Mouse (Mus musculus): ENCODE measurements at regions not wholly inside any gene's neighbourhood (a gene's known extent, or its start where the extent isn't known, plus 50 kb on each side); places are given as distances from the start of the nearest gene placed in this dataset.
A peak's percentile ranks its signal among the peaks of the same experiment; 100 is the strongest.

DNA sequence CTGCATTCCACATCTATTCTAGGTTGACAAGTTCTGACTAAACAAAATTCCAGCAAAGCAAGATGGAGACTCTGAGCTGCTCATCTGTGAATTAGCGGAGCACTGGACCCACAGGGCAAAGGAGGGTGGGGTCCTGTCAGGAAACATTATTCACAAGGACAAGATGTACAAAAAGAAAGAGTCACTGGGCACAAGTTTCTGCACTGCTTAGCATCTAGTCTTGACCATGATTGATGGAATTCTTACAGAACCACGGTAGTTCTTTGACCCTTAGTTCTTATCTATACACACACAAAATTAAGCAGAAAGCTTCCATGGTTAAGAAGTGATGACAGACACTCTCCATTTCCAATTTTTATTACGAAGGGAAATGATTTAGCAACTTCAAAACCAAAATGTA, 267.6 kb downstream of the Mreg start:
- no peak for DNase-seq

DNA sequence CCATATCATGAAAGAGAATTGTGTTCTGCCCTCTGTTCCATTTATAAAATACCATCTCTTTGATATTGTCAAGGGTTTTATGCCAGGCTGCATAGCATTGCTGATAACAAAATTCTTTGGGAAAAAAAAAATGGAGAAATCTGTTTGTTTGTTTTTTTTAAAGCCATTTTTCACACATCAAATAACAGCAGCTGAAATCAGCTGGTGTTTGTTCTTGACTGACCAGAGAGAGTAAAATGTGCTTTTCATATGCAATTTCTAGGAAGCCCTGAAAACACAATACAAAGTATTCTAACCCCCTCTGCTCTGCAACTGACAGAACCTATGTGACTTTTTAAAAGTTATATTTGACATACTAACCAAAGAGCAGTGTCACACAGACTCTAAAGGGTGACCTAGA, 270.0 kb downstream of the Mreg start:
- no peak for DNase-seq

DNA sequence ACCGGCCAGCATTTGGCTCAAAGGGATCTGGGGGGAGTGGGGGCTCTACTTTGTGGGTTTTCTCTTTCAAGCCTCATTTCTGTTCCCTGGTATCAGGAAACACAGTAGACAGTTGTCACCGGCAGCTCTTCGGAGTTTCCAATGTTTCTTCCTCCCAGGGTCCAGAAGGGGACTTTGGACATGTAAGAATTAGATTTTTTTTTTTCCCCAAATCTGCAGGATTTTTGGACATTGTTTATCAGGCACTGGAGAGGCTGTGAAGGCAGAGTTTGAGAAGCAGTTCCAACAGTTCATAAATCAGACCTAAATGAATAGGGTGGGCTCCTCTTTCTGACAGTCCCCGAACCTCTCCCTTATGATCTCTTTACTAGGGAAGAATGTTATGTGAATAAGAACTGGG, 270.4 kb downstream of the Mreg start:
- DNase-seq, result no peak

DNA sequence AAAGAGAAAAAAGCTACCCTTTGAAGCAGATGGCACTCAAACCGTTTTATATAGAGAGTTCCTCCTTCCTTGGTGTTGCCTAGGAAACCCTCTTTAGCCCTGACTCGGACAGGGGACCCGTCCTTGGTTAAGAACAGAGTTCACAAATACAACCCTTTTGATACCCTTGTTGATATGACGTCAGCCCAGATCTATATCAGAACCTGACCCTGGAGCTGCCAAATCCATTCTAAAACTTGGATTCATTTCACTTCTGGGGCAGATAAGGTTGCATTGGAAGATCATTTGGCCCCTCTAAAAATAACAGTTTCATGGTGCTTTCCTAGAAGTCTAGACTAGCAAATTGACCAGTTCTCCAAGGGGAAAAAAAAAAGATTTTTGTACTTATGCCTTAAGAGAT, 271.2 kb downstream of the Mreg start:
- DNase-seq, result no peak

DNA sequence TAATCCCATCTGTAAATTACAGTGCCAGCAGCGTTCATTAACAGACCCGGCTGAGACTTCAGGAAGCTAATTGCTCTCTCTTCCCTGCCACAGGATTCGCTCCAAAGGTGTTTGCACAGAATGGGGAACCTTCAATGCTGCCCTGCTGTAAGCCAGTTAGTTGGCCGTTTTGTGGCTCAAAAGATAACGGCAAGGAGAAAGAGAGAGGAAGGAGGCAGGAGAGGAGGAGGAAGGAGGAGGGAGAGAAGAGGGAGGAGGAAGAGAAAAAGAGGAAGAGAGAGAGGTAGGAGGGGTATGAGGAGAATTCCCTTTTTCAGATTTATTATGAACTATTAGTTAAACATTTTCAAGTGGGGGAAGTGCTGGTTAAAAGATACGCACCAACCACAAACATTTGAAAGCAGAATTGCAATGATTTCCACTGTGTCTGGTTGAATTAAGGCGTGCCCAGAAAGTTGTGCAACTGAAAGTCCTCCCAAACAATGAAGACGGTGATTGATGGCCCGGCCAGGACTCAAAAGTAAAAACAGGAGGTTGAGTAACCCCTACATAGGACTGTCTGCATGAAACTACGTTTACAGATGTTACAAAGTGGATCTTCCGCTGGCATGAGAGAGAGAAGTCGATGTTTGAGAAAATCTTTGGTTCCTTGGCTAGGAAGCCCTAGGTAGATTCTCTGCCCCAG, 273.6 kb downstream of the Mreg start:
- DNase-seq, result no peak

DNA sequence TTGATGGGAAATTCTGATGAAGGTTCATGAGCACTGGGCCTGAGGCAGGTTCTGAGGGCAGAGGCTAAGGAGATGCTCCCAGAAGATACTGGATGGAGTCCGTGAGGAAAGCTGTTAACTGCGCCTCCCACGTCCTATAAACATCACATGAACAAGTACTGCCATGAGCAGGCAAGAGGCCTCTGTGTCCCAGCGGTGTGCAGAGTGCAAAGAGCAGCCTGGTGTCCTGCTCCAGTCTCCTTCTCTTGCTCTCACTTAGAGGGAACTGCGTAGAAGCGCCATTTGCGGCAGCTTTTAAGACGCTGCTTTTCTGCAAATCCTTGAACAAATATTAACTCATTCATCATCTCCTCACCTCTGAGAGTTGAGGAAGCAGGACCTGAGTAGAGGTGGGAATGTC, 274.2 kb downstream of the Mreg start:
- no peak for DNase-seq

DNA sequence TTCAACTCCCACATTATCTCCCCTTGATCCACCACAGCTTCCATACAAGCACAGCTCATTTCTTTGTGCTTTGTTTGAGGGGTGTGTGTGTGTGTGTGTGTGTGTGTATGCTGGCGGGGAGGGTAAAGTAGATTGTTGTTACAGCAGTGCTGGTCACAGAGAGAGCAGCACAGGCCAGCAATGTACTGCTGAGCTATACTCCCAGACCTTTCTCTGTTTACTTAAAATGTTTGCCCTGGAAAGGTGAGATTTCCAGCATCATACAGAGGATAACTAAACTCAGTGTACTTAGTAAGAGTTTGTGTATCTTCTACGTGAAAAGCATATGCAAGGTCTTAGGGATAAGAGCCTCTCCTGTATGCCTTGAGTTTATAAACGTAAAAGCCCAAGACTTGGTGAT, 274.9 kb downstream of the Mreg start:
- DNase-seq, result no peak

DNA sequence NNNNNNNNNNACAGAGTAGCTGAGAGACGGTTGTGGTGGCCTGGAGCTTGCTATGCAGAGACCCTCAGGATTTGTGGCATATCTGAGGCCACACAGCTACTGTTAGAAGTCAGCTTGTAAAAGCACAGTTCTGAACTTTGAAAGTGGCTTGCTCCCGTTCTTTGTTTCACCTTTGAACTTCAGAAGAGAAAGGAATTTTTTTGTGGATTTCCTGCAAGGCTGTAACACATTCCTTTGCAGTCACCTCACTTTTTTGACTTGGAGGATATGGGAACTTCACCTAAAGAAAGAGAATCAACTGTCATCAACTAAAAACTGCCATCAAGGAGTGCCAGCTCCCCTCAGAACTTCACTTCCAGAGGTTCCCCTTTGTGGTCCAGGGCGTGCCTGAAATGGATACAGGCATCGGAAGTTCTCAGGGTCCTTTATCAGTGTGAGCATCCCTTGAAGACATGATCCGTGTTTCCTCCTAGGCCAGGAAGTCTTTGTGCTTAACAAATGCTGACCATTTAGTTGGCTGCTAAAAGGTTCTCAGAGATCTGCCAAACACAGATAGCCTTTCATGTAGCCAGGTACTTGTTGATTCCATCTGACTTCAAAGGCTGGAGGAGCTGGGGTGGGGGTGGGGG, 275.5 kb downstream of the Mreg start:
- DNase-seq, result no peak

DNA sequence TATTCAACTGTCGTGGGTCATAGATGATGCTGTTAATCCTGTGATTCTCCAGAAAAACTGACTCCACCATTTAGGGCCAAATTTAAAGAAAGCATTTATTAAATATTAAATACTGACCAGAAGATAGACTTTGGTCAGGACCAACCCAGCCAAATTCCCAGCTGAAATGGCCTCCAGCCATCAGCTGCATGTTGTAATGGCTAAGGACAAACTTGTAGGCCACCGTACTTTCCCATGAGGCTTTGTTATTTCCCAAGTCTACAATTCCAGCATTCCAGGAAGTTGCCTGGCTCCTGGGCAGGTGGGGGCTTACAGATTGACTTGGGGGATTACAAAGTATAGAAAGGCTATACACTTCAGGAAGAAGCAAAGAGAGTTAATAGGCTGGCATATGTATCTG, 272.5 kb upstream of the Fn1 start:
- no peak for DNase-seq

DNA sequence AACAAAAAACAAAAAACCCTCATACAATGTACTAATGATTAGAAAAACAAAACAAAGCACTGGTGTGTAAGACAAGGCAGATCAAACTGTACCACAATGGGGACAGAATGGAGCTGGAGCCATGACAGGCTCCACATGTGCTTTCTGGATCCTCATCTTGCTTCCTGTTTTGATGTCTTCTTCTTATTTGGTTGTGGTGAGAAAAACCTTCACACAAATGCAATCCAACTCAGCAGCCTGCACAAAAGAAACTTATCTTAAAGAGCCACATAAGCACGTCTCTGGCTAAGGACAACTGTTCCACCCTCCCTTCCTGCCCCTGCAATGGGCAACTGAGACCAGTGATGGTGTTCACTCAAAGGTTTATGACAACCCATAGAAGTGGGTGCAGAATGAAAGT, 271.9 kb upstream of the Fn1 start:
- DNase-seq, result no peak

DNA sequence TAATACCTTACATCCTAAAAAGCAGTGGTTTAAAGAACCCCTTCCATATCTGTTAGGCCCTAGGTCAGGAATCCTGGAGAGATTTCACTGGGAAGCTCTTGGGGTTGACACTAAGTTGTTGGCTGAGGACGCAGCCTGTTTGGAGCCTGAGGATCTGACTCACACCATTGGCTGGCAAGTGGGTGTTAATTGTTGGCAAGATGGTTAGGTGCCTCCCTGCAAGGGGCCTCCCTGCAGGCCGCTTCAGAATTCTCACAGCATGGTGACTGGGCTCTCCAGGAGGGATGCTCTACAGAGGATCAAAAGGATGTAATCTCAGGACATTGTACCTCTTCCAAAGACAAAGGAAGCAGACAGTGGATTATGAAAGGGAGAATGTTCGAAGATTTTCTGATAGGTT, 270.7 kb upstream of the Fn1 start:
- no peak for DNase-seq

DNA sequence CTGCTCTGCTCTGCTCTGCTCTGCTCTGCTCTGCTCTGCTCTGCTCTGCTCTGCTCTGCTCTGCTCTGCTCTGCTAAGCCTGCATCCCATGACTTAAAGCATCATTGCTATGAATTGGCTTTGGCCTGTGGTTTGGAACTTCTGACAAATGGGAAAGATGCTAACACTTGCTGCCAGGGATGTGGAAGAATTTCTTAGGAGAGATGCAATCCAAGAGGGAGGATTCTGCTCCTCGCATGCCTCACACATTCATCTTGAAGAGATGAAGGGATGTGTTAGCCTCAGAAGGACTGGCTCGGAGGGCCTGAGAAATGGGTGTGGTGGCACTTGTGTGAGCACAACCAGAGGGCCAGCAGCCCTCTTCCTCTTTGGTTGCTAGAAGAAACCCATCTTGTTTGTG, 268.5 kb upstream of the Fn1 start:
- DNase-seq, result no peak

DNA sequence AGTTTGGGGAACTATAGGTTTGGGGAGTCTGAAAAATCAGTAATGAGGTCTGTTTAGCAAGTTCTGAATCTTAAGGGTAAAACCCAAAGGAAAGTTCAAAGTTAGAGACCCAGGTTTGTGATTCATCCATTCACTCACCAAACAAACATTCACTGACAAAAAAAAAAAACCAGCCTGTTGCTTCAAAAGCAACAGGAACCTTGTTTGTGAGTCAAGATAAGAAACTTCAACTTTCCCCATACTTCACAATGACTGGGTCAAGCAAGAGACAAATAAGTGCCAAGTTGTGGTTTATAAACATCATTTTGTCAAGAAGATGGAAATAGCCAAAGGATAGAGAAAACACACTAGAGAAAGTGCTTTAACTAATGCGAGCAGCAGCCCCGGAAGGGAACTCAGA, 266.9 kb upstream of the Fn1 start:
- no peak for DNase-seq

DNA sequence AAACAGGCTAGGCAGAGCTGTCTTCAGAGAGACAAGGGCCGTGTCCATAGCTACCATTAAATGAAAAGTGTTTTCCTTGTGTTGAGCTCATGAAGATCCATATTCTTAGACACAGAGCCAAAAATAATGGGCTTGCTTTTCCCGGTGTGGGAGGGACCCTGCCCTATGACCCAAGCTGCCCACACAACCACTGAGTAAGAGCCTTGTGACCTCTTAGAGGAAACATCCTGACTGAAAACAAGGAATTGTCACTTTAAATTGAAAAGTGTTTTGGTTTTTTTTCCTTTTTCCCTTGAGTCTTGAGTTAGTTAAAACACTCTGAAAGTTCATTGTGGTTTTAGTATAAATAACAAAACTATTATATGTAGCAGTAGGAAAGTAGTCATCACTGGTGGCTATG, 264.0 kb upstream of the Fn1 start:
- no peak for DNase-seq

DNA sequence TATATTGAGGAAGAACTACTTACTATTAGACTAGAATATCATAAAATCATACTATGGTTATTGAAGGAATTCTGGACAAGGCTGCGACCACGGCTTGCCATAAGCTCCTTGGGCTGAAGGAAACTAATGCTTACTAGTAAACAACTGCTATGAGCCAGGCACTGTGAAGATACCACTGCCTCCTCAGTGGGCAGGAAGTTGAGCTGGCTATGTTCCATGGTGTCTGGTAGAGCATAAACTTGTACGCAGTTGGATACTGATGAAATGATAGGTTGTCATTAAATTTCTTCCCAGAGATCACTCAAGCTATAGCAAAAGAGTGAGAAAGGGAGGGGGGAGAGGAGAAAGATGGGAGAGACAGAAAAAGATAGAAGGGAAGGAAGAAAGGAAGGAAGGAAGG, 261.4 kb upstream of the Fn1 start:
- no peak for DNase-seq

DNA sequence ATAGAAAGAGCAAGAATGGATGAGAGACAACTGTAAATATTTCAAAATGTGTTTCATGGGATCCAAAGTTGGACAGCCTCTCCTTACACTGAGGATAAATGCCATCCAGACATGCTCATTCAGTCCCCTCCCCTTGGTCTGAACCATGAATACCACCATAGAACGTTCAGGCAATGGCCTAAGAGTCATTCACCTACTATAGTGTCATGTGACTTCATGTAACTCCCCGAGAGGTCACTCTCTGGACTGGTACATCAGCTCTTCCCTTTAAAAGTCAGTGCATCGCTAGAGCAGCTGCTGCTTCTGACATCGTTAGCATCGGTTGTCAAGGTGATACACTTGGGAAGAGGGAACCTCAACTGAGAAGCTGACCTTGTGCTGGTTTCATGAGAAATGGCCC, 260.2 kb upstream of the Fn1 start:
- DNase-seq, result no peak

DNA sequence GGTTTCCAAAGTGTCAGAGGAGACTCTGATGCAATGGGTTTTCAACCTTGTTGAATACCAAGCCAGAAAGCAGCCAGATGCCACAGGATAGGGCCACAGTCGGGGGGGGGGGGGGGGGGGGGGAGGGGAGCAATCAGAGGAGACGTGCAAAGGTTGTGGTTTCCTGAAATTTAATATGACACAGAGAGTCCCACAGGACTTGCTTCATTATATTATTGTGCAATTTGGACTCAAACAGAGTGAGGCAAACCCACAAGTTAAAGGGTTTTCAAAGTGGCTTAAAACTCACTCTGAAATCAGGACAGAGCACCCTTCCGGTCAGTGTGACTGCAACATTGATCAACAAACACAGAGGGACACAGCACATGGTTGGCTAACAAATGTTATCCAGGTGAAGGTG, 259.4 kb upstream of the Fn1 start:
- no peak for DNase-seq

DNA sequence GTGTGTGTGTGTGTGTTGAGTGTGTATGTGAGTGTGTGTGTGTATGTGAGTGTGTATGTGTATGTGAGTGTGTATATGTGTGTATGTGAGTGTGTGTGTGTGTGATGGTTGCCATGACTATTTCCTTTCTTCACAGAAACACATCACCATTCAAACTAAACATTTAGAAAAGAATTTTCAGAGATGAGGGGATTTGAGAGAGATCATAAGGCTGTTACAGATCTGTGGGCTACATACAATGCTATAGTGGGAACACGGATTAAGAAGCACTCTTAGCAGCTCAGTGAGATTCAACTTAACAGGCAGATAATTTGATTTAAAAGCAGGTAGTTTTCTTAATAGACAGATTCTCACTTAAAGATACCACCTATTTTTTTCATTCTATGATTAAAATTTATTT, 257.1 kb upstream of the Fn1 start:
- DNase-seq, result no peak

DNA sequence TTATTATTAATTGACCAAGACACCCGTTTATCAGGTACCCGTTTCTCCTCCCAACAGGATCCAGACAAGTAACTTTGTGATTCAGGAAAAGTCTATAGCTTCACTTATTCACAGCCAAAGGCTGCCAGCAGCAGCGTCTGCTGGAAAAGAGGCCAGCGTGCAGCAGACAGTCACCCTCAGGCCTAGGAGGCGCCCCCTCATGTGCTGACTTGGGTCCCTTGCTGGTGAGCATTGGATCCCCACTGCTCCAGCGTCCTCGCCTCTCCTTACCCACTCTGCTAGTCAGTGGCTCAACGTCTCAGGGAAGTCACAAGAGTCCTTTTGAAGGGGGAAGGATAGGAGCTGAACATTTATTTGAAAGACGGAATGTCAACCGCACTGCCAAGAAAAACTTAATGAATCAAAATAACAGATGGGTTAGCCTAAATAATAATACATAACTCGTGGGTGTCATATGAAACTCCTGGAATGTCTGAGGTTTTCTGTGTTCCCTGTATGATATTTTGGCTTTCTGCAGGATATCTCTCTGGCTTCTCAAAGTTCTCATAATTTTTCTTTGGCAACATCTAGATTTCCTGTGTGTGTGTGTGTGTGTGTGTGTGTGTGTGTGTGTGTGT, 256.6 kb upstream of the Fn1 start:
- no peak for DNase-seq

DNA sequence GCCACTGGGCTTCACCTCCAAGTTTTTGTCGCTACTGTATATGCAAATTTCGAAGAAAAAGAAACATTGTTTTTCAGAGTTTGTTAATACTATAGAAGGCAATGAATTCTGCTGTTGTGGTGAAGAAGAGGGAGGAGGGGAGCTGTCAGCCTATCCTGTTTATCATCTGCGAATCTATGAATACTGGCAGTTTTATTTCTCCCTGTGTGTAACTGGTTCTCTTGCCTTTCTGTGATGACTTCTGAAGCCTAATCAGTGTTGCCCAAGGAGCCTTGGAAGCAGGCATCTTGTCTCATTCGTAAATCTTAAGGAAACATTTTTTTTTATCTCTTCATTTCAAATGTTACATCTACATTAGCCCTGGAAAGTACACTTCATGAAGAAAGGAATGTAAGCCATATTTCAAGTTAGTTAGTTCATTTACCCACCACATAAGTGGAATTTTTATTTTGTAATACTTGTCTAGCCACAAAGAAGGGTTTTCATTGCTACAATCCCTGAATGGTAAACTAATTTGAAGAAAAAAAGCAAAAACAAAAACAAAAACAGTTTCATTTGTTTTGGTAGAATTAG, 251.5 kb upstream of the Fn1 start:
- no peak for DNase-seq

DNA sequence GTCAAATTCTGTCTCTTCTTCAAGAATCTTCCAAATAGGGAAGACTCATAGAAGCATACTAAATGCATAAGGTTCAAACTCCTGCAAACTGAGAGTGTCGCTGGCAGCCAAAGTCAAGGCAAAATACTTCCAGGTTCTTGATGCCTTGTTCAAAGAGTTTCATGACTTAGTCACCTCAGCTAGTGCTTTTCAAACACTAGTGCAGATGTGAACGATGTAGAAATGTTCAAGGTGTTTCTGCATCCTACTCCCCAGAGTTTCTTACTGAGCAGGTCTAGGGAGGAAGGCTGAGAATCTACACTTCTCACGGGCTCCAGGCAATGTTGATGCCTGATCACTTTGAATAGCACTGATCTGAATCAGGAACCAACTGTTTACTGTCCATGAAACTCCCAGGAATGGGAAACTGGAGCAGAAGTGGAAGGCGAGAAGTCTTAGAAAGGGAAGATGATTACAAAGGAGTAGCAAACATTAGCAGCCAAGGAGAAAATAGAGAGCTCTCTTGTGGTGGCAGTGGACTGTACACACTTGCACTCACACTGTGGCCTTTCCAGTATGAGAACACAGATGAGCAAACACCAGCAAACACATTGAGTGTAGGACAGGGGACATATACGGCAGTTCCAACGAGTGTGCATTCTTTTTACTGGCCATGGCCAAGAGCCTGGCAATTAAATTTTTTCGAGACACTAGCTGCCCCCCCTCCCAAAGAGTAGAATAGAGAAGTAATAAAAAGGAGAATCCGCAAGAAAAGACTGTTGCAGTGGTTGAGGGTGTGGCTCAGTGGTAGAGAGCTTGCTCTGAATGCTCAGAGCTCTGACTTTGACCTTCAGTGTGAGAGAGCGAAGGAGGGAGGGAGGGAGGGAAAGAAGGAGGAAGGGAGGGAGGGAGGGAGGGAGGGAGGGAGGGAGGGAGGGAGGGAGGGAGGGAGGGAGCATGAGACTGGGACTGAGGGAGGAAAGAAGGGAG, 247.4 kb upstream of the Fn1 start:
- no peak for DNase-seq

DNA sequence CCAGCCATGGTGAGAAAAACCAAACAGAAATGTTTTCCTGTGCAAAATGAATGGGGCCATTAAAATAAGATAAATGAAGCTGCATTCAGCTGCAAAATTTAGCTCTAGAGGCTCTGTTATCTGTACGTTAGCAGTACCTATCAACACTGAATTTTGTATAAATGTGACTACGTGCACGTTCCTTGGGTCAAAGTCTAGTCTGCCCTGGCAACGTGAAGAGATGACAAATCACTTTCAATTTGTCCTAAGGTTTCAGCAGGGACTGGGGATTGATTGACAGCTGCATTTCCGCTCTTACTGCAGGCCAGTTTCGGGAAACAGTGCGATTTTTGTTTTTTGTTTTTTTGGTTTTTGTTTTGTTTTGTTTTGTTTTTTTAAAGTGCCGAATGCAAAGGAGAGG, 246.1 kb upstream of the Fn1 start:
- DNase-seq, result no peak

DNA sequence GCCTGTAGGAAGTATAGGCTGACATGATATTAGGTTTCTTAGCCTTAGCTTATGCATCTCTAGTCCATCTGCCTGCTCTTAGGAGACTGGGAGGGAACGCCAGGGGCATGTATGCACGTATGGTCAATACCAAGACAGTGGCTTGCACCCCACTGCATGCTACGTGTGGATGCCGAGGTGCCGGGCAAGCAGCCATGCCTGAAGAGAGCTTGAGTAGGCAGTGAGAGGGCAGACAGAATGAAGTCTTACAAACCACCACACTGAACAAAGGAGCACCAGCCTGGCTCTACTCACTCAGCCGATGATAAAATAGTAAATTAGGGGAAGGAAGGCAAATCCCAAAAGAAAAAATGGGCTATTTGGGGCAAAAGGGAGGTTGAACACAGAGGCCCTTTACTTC, 245.2 kb upstream of the Fn1 start:
- peak; percentile 29 for DNase-seq

Measured in right cerebral cortex, adult 18-20 months (tissue).